Mouse (Mus musculus) myocyte (in vitro differentiated cells): ENCODE data around the gene Erbb3.

Experiments used
- CEBPB ChIP-seq: IDR thresholded peaks from 2 replicates; pipeline ENCODE4 v1.6.1; 2011; ENCODE audit warnings: mild to moderate bottlenecking, moderate library complexity; ENCODE audit not compliant: poor library complexity, insufficient read depth, severe bottlenecking
- E2F4 ChIP-seq: IDR thresholded peaks from one replicate; pipeline ENCODE4 v1.6.1; 2011; ENCODE audit warnings: mild to moderate bottlenecking, control low read depth, moderate library complexity; ENCODE audit not compliant: insufficient read depth
- MAX ChIP-seq: IDR thresholded peaks from one replicate; pipeline ENCODE4 v1.6.1; 2011; ENCODE audit warnings: low read depth, mild to moderate bottlenecking, control low read depth
- MYOD1 ChIP-seq, 3 experiments: IDR thresholded peaks; one replicate each; pipeline ENCODE4 v1.6.1; 2011; ENCODE audit warnings: control low read depth in 2 of 3, low read depth in 2 of 3, mild to moderate bottlenecking in 2 of 3, moderate library complexity in 1 of 3; ENCODE audit not compliant: insufficient read length in 2 of 3, control insufficient read depth in 1 of 3
- MYOG ChIP-seq, 3 experiments: IDR thresholded peaks; one replicate each; pipeline ENCODE4 v1.6.1; 2011; ENCODE audit warnings: control low read depth in 2 of 3, low read depth in 2 of 3, mild to moderate bottlenecking in 2 of 3; ENCODE audit not compliant: insufficient read length in 2 of 3, control insufficient read depth in 1 of 3, insufficient read depth in 1 of 3
- POLR2A ChIP-seq: IDR thresholded peaks from one replicate; pipeline ENCODE4 v1.6.1; 2011; ENCODE audit warnings: low read depth, mild to moderate bottlenecking, control low read depth, moderate library complexity; ENCODE audit not compliant: insufficient read length
- POLR2AphosphoS2 ChIP-seq: IDR thresholded peaks from one replicate; pipeline ENCODE4 v1.6.1; 2011; ENCODE audit warnings: low read depth, control low read depth; ENCODE audit not compliant: insufficient read length
- SRF ChIP-seq: IDR thresholded peaks from one replicate; pipeline ENCODE4 v1.6.1; 2011; ENCODE audit warnings: low read depth; ENCODE audit not compliant: control insufficient read depth, insufficient read length

DNA sequence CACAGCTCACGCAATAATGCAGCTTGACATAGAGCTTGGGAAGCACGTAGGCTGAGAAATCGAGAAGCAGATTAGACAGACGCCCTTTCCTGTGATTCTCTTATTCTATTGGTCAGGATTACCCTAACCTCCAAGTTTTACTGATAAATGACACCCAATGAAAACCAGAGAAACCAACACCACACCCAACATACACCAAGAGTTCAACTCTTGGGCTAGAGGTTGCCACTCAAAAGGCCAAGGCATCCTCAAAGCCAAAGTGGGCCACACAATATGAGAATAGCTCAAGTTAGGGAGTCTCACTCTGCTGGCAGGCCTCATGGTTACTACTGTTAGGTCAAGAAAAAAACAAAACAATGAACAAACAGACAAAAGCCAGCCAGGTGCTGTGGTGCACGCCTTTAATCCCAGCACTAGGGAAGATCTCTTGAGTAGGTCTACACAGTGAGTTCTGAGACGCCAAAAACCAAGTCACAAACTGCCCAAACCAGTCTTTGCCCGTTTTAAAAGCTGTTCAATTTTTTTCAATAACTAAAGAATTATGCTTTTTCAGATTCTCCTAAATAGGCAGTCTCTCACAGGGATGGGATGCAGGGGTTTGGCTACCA is 35.9 kb upstream of the Erbb3 start:
- TF ChIP-seq POLR2A (no peak), MYOG (IDR thresholded peaks at IDR 0.05; ENCODE audit: control insufficient read depth in 1 of 3, insufficient read depth in 1 of 3, insufficient read length in 2 of 3, low read depth in 2 of 3) (no peak), CEBPB (no peak), E2F4 (no peak), SRF (no peak), MYOD1 (IDR thresholded peaks at IDR 0.05; ENCODE audit: control insufficient read depth in 1 of 3, insufficient read length in 2 of 3, low read depth in 2 of 3) (no peak), POLR2AphosphoS2 (no peak), MAX (no peak)
